Mouse (Mus musculus) limb, embryonic 10.5 days (tissue): ENCODE measurements at regions not wholly inside any gene's neighbourhood (a gene's known extent, or its start where the extent isn't known, plus 50 kb on each side); places are given as distances from the start of the nearest gene placed in this dataset.

ENCODE experiments used
- DNase-seq: peaks from one replicate; pipeline ENCODE4 v3.0.0-alpha.2; 2017; ENCODE audit warnings: low spot score
- H3K27ac ChIP-seq: fragments of 300-500 bp; sonication (generic); 2 replicates; pipeline ENCODE4 v1.5.1; 2016; ENCODE audit warnings: mild to moderate bottlenecking
- H3K27me3 ChIP-seq: fragments of 300-500 bp; sonication (generic); 2 replicates; pipeline ENCODE4 v1.6.1; 2016; ENCODE audit warnings: low read depth, mild to moderate bottlenecking; ENCODE audit not compliant: poor library complexity, severe bottlenecking
- H3K36me3 ChIP-seq: fragments of 300-500 bp; sonication (generic); 2 replicates; pipeline ENCODE4 v1.6.1; 2016; ENCODE audit warnings: mild to moderate bottlenecking, moderate library complexity
- H3K4me1 ChIP-seq: fragments of 300-500 bp; sonication (generic); 2 replicates; pipeline ENCODE4 v1.6.1; 2016
- H3K4me3 ChIP-seq: fragments of 300-500 bp; sonication (generic); 2 replicates; pipeline ENCODE4 v1.5.1; 2016; ENCODE audit warnings: mild to moderate bottlenecking, moderate library complexity
- H3K9me3 ChIP-seq: fragments of 300-500 bp; sonication (generic); replicated peaks from 2 replicates; pipeline ENCODE4 v1.6.1; 2016; ENCODE audit warnings: mild to moderate bottlenecking
- WGBS: fragments of 180-500 bp; shearing (Covaris S2); methylation state at CpG from one replicate; pipeline ENCODE4 v1.1.7; 2016; 5-methylcytosine and 5-hydroxymethylcytosine counted together

DNA sequence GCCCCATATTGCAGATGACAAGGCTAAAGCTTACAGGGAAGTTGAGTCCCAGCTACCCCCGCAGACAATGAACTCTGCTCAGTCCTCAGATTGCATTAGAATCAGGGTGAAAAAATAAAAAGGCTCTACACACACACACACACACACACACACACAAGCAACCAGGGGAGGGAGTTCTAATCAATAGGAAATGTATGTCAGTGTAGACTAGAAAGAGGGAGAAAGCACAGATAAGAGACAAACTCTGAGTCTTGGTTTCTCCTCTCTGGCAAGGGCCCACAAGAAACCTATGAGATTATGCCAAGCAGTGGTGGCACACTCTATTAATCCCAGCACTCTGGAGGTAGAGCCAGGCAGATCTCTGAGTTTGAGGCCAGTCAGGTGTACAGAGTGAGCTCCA lies 135.8 kb downstream of the Rybp start:
- Histone ChIP-seq H3K36me3 (no peaks in the 10 kb centered on the region), H3K4me1 (peaks cover 24% of the 10 kb centered on the region), H3K4me3 (no peak overlapping the region), H3K27me3 (peaks cover 74% of the 10 kb centered on the region), H3K9me3 (no peaks in the 10 kb centered on the region), H3K27ac (no peak overlapping the region)
- no peak for DNase-seq
- WGBS: 92% methylated on average over 1 of the region's 1 CpGs

GRCm38 (mm10) chr6:100150703-100151208 lies 136.5 kb downstream of the Rybp start:
- Histone ChIP-seq H3K4me3 (no peak overlapping the region), H3K9me3 (no peaks in the 10 kb centered on the region), H3K36me3 (no peaks in the 10 kb centered on the region), H3K27me3 (peaks cover 73% of the 10 kb centered on the region), H3K27ac (no peak overlapping the region), H3K4me1 (peaks cover 25% of the 10 kb centered on the region)
- WGBS: 72% methylated on average over 6 of the region's 6 CpGs
- DNase-seq: no peak

DNA sequence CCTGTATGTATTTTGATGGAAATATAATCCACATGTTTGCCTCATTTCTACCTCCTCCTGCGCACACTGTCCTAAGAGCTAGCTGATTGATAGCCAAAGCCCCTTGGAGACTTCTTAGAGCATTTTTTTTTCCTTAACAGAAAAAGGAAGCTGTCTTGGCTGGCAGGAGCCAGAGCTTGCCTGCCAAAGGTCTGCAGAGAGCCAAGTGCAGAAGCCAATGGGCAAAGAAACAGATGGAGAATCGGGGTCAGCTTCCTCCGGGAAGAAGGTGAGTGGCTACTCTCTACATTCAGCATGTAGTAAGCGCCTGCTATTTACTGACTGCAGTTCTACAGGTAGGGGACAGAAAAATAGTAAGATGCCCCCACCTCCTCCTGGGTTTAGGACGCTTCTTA lies 137.8 kb downstream of the Rybp start:
- H3K36me3 ChIP-seq: no peaks in the 10 kb centered on the region
- no peaks in the 10 kb centered on the region for H3K9me3 ChIP-seq
- H3K4me3 ChIP-seq: no peak overlapping the region
- no peak overlapping the region for H3K27ac ChIP-seq
- peaks cover 85% of the 10 kb centered on the region for H3K27me3 ChIP-seq
- peaks cover 28% of the 10 kb centered on the region for H3K4me1 ChIP-seq
- 85% methylated on average over 5 of the region's 5 CpGs for WGBS
- no peak for DNase-seq

- DNase-seq: no peak
- H3K9me3 ChIP-seq: no peaks in the 10 kb centered on the region
- H3K27ac ChIP-seq: no peak overlapping the region
- H3K36me3 ChIP-seq: no peaks in the 10 kb centered on the region
- peaks cover 88% of the 10 kb centered on the region for H3K27me3 ChIP-seq
- H3K4me3 ChIP-seq: no peak overlapping the region
- WGBS: 93% methylated on average over 4 of the region's 4 CpGs
- H3K4me1 ChIP-seq: peaks cover 34% of the 10 kb centered on the region
Measured at GRCm38 (mm10) chr6:100148751-100149457, 138.4 kb downstream of the Rybp start.

- whole genome bisulfite sequencing: 39% methylated on average over 5 of the region's 5 CpGs
- H3K27me3 ChIP-seq: peaks cover 95% of the 10 kb centered on the region
- H3K4me1 ChIP-seq: peaks cover 43% of the 10 kb centered on the region
- no peaks in the 10 kb centered on the region for H3K9me3 ChIP-seq
- no peak overlapping the region for H3K4me3 ChIP-seq
- H3K36me3 ChIP-seq: no peaks in the 10 kb centered on the region
- no peak for DNase-seq
- no peak overlapping the region for H3K27ac ChIP-seq
Measured at GRCm38 (mm10) chr6:100146360-100146935, 140.8 kb downstream of the Rybp start.

DNA sequence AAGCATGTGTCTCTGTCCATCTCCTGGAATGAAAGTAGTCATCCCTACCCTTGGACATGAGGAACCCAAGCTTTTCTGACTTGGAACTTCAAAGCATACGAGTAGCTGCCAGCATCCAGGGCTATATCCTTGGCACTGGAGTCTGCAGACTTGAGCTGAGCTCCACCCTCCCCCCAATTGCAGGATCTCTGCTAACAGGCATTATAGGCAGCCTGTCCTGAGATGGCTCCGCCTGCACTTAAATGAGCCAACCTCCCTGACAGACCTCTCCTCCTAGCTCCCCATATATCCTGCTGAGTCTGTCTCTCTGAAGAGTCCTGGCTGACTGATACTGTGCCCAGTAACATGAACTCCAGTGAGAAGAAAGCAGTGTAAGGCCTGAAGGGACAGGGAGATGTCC lies 141.4 kb downstream of the Rybp start:
- Histone ChIP-seq H3K27ac (no peak overlapping the region), H3K4me3 (no peak overlapping the region), H3K36me3 (no peaks in the 10 kb centered on the region), H3K4me1 (peaks cover 43% of the 10 kb centered on the region), H3K27me3 (peaks cover 92% of the 10 kb centered on the region), H3K9me3 (no peaks in the 10 kb centered on the region)
- 53% methylated on average over 2 of the region's 2 CpGs for WGBS
- no peak for DNase-seq

- Histone ChIP-seq H3K27me3 (peaks cover 92% of the 10 kb centered on the region), H3K27ac (0 out of 2 replicates have a peak overlapping the region, but pooled peaks have one; percentile 56), H3K36me3 (no peaks in the 10 kb centered on the region), H3K4me1 (peaks cover 50% of the 10 kb centered on the region), H3K9me3 (no peaks in the 10 kb centered on the region), H3K4me3 (no peak overlapping the region)
- 27% methylated on average over 4 of the region's 4 CpGs for WGBS
- peak; percentile 50 for DNase-seq
Measured at GRCm38 (mm10) chr6:100144544-100145287, 142.6 kb downstream of the Rybp start.

GRCm38 (mm10) chr6:100143586-100144301 lies 143.5 kb downstream of the Rybp start:
- peak; percentile 65 for DNase-seq
- H3K4me3 ChIP-seq: peak overlapping the region; percentile 33
- no peaks in the 10 kb centered on the region for H3K9me3 ChIP-seq
- H3K27ac ChIP-seq: peak overlapping the region; percentile 56; the same call in 1 of the 2 replicates
- H3K36me3 ChIP-seq: no peaks in the 10 kb centered on the region
- H3K27me3 ChIP-seq: peaks cover 91% of the 10 kb centered on the region
- WGBS: 6% methylated on average over 16 of the region's 16 CpGs
- peaks cover 50% of the 10 kb centered on the region for H3K4me1 ChIP-seq

DNA sequence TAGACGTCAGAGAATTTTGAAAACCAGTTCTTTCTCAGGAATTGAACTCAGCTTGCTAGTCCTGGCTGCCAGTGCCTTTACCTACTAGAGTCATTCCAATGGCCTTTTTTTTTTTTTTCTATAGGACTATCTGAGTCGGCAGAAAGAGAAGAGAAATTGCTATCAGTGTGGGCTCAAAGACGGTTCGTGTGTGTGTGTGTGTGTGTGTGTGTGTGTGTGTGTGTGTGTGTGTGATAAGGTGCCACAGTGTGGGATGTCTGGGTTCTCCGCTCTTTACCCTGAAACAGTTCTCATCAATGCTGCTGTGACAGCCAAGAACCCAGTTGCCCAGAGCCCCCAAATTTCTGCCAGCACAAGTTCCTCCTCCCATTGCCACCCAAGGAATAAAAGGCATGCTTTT lies 146.1 kb downstream of the Rybp start:
- DNase-seq: no peak
- H3K27ac ChIP-seq: no peak overlapping the region
- peaks cover 42% of the 10 kb centered on the region for H3K4me1 ChIP-seq
- H3K36me3 ChIP-seq: no peaks in the 10 kb centered on the region
- peaks cover 91% of the 10 kb centered on the region for H3K27me3 ChIP-seq
- no peaks in the 10 kb centered on the region for H3K9me3 ChIP-seq
- WGBS: 91% methylated on average over 5 of the region's 5 CpGs
- no peak overlapping the region for H3K4me3 ChIP-seq

GRCm38 (mm10) chr6:100140581-100141114 lies 146.6 kb downstream of the Rybp start:
- H3K36me3 ChIP-seq: no peaks in the 10 kb centered on the region
- no peak overlapping the region for H3K27ac ChIP-seq
- WGBS: 59% methylated on average over 6 of the region's 6 CpGs
- no peaks in the 10 kb centered on the region for H3K9me3 ChIP-seq
- H3K4me1 ChIP-seq: peaks cover 38% of the 10 kb centered on the region
- peaks cover 92% of the 10 kb centered on the region for H3K27me3 ChIP-seq
- DNase-seq: no peak
- no peak overlapping the region for H3K4me3 ChIP-seq

DNA sequence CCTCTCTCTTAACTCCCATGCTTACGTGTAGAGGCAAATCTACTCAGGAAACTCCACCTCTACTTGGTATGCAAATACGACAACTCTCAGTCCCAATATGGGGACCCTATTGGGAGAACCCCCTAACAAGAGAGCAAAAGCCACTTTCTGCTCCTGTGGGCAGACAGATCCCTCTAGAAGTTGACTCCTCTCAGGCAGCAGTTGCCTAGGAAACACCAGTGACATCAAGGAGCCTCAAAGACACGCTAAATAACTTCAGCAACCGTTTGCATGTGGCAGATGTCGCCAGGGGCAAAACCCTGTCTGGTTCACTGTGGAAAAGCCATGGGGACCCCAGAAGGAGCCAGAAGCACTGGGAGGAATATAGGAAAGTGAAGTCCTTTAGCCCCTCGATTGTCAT lies 147.5 kb downstream of the Rybp start:
- Histone ChIP-seq H3K36me3 (no peaks in the 10 kb centered on the region), H3K4me3 (no peak overlapping the region), H3K4me1 (peaks cover 35% of the 10 kb centered on the region), H3K9me3 (no peaks in the 10 kb centered on the region), H3K27ac (no peak overlapping the region), H3K27me3 (peaks cover 92% of the 10 kb centered on the region)
- whole genome bisulfite sequencing: 59% methylated on average over 6 of the region's 6 CpGs
- DNase-seq: no peak

GRCm38 (mm10) chr6:100138659-100139058 lies 148.6 kb downstream of the Rybp start:
- H3K36me3 ChIP-seq: no peaks in the 10 kb centered on the region
- H3K4me3 ChIP-seq: no peak overlapping the region
- peaks cover 95% of the 10 kb centered on the region for H3K27me3 ChIP-seq
- H3K27ac ChIP-seq: no peak overlapping the region
- peaks cover 24% of the 10 kb centered on the region for H3K4me1 ChIP-seq
- no peak for DNase-seq
- 88% methylated on average over 2 of the region's 2 CpGs for WGBS
- no peaks in the 10 kb centered on the region for H3K9me3 ChIP-seq
